Comparison of ENCODE assay signal across 8 mouse cellular contexts in the genomic region with DNA sequence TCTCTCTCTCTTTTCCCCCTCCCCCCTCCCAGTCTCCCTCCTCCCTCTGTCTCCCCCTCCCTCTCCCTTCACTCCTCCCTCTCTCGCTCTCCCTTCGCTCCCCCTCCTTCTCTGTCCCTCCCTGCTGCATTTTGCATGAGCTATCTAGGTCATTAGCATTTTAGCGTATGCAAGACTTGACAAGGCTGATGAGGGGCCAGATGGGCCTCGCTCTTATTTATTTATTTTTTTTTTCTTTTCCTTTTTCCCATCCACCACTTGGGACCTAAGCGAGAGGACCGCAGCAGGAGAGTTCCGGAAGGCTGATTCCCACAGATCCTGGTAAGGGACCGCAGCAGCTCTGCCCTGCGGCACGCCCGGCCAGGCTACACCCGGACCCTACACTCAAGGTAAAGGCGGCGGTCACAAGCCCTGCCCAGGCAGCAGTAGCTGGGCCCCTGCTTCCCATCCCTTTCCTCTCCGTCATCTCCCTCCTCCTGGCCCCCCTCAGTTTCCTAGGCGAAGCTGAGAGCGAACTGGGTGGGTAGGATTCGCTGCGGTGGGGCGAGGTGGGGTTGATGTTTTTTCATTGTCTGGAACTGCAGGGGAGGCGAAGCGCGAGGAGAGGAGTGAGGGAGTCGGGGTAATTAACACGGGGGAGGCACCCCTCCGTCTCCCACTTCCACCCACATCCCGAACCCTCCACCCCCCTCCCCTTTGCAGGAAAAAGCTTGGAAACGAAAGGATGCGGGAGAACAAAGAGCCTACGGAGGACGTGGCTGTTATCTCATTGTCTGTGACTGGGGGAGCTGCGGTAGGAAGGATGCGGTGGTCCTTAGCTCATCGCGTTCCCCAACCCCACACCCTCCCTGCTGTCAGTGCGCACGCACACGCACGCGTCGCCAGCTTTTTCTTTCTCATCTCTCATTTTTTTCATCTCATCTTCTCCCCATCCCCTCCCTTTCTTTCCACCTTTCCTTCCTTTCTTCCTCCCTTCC.
A peak's percentile ranks its signal among the peaks of the same experiment; 100 is the strongest.
DNase-seq lines count a peak whose midpoint lies in the region; ATAC-seq and TF ChIP-seq lines count a peak whose summit lies in the region.

No protein-coding gene starts in this region.

- TF ChIP-seq CTCF in forebrain, postnatal 0 days (IDR thresholded peaks at IDR 0.05; ENCODE audit: low read depth): no peak; the same call in 1 of the 2 replicates

- no peaks in the 10 kb centered on the region for H3K27me3 ChIP-seq in forebrain, postnatal 0 days (ENCODE audit: insufficient read depth, low read length)
- peaks cover 100% of the 10 kb centered on the region for H3K27me3 ChIP-seq in limb, embryonic 13.5 days

- H3K27ac ChIP-seq in forebrain, postnatal 0 days (ENCODE audit: low read depth, low read length): peak overlapping the region; percentile 100
- no peak overlapping the region for H3K27ac ChIP-seq in limb, embryonic 13.5 days

- peaks cover 17% of the 10 kb centered on the region for H3K36me3 ChIP-seq in forebrain, postnatal 0 days (ENCODE audit: insufficient read depth)
- H3K36me3 ChIP-seq in limb, embryonic 13.5 days: no peaks in the 10 kb centered on the region

- H3K4me1 ChIP-seq in forebrain, postnatal 0 days (ENCODE audit: insufficient read depth): peaks cover 11% of the 10 kb centered on the region
- H3K4me1 ChIP-seq in limb, embryonic 13.5 days: peaks cover 33% of the 10 kb centered on the region

- peak; percentile 54 to 67 for DNase-seq in left cerebral cortex, postnatal 10 days (ENCODE audit: extremely low spot score in 1 of 2, low spot score in 2 of 2)
- DNase-seq in left cerebral cortex, adult 11 months (ENCODE audit: low spot score): no peak
- peak; percentile 98 for DNase-seq in cerebellum, adult 9-10 months
- peak; percentile 90 for DNase-seq in forebrain, postnatal 0 days
- DNase-seq in telencephalon, adult 2 months (ENCODE audit: low read depth, low spot score): peak; percentile 93
- no peak for DNase-seq in gastrocnemius, postnatal 36 days
- DNase-seq in ovary, postnatal 10 days (ENCODE audit: low spot score): no peak

- peak; percentile 60 for ATAC-seq in forebrain, postnatal 0 days
- ATAC-seq in limb, embryonic 13.5 days (ENCODE audit: low FRiP score, low read depth): no peak

- WGBS in forebrain, postnatal 0 days: under 1% methylated on average over 38 of the region's 41 CpGs
- WGBS in limb, embryonic 13.5 days: under 1% methylated on average over 38 of the region's 41 CpGs

- H3K9me3 ChIP-seq in forebrain, postnatal 0 days (ENCODE audit: low read length): no peaks in the 10 kb centered on the region
- H3K9me3 ChIP-seq in limb, embryonic 13.5 days: no peaks in the 10 kb centered on the region

- peak overlapping the region; percentile 99 for H3K9ac ChIP-seq in forebrain, postnatal 0 days
- peak overlapping the region; percentile 14; the same call in 1 of the 2 replicates for H3K9ac ChIP-seq in limb, embryonic 13.5 days

- H3K4me2 ChIP-seq in forebrain, postnatal 0 days (ENCODE audit: low read depth): peak overlapping the region; percentile 90
- H3K4me2 ChIP-seq in limb, embryonic 13.5 days (replicated peaks): peak overlapping the region; percentile 60

- H3K4me3 ChIP-seq in forebrain, postnatal 0 days (ENCODE audit: low read depth, low read length): peak overlapping the region; percentile 74
- peak overlapping the region; percentile 34 for H3K4me3 ChIP-seq in limb, embryonic 13.5 days

- intact Hi-C loops in left cerebral cortex, postnatal 10 days (cut with DNase I): loop anchor here (5.0 kb wide), 3 partner anchors 173 to 463 kb away; no protein-coding TSS in a partner anchor
- intact Hi-C loops in gastrocnemius, postnatal 36 days (cut with DNase I): no loop called here

Comparison
In these comparisons a context has a peak if more than half of its experiments do, and no peak if none do; other contexts are left out.
1. DNase-seq: peak in left cerebral cortex, postnatal 10 days (2 of 2), cerebellum, adult 9-10 months (single experiment), forebrain, postnatal 0 days (single experiment) and telencephalon, adult 2 months (single experiment); none in left cerebral cortex, adult 11 months (single experiment), gastrocnemius, postnatal 36 days (0 of 2) and ovary, postnatal 10 days (single experiment).